Mouse (Mus musculus) NIH3T3 (cell line): ENCODE results near the gene Rpl14.
A peak's percentile ranks its signal among the peaks of the same experiment; 100 is the strongest.

Source experiments
- DNase-seq: peaks from one replicate; pipeline ENCODE4 v3.0.0-alpha.2; 2012; ENCODE audit warnings: low read depth

Rpl14 gene

DNA sequence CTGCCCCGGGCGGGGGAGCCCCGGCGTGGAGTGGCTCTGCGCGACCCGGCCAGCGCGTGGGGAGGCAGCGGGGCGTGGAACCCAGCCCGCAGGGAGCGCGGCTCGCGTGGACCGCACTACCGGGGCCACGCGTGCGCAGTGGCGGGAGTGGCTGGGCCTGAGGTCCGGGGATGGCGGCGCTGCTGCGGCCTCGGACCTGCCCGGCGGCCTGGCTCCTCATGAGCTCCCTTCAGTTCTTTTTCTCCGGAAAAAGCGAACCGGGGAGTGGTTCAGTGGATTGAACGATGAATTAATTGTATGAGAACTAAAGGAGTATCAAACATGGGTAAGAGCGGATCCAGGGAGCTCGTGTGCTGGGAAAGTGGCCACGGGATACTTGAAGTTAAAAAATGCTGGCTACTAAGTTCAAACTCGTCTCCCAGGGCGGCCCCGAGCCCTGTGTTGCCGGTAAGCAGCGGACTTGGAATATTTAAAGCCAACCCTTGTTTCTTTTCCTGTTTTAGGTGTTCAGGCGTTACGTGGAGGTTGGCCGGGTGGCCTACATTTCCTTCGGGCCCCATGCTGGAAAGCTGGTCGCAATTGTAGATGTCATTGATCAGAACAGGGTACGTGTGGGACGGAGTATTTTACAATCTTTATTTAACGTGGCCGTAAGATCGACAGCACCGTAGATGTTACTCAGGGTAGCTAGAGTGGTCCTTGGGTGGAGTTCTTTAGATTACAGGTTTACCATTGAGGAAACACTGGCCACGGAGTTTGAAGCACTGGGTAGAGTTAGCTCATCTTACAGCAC is 545 bp downstream of the Rpl14 start:
- DNase-seq: no peak

DNA sequence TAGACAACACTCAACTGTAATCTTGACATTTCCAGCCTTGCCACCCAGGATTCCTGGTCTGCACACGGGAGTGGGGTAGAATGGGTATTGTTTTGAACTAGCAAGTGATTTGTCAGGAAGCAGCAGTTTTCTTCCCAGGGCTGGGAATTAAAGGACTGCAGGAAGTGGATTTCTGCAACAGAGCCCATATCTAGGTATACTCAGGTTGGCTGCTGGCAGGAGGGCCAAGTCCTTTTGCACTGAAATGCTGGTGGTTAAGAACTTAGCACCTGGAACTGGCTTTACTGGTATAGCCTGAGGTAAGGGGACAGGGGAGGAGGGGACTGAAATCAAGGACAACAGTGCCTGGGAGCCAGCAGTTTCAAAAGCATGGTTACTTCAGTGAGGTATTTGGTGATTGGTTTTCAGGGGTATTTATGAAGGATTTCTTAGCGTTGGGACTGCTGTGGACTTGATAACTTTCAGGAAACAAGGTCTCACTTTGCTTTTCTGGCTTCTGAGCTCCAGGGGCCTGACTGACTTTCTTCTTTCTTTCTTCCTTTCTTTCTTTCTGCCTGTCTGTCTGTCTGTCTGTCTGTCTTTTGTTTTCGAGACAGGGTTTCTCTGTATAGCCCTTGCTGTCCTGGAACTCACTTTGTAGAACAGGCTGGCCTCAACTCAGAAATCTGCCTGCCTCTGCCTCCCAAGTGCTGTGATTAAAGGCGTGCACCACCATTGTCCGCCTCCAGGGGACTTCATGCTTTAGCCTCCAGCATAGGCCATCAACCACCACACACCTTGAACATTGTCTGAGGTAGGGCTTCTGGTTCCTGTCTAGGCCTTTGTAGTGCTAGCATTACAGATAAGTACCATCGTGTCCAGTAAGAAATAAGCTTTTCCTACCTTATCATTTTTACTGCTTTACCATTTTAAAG is 4.8 kb downstream of the Rpl14 start:
- no peak for DNase-seq

DNA sequence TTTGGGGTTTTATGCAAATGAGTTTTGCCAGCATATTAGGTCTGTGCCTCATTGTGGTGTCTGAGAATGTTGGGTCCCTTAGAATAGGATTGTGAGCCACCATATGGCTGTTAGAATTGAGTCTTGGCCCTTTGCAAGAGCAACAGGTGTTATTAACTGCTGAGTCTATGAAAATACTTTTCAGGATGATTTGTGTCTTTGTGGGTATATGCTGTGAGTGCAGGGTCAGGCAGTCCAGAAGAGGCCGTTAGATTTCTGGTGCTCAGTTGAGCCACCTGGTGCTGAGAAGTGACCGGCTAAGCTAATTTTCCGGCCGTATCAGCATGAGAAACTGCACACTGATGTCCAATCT is 5.4 kb downstream of the Rpl14 start:
- DNase-seq: no peak

- peak; percentile 96 for DNase-seq
These were observed 5.9 kb downstream of the Rpl14 start for GRCm38 (mm10) chr9:120577133-120577651.

GRCm38 (mm10) chr9:120577706-120578405 is 6.6 kb downstream of the Rpl14 start:
- no peak for DNase-seq

DNA sequence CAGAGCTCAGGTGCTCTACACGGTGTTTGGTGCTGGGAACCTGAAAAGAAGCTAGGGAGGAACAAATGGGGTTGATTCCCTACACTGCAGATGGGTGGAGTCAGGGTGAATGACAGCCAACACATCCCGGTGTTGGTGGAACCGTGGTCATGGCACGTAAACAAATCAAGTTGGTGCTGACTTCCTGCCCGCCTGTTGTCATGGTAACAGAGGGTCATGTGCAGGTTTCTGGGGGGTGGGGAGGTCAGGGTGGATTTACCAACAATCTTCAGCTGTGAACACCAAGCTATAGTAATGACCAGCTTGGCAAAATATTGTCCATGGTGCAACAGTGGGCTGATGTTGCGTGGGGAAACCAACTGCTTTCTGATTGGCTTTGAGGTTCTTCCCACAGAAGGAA is 7.5 kb downstream of the Rpl14 start:
- DNase-seq: no peak

GRCm38 (mm10) chr9:120579808-120580207 is 8.6 kb downstream of the Rpl14 start:
- DNase-seq: no peak

GRCm38 (mm10) chr9:120581941-120582618 is 10.8 kb downstream of the Rpl14 start:
- DNase-seq: peak; percentile 70

DNA sequence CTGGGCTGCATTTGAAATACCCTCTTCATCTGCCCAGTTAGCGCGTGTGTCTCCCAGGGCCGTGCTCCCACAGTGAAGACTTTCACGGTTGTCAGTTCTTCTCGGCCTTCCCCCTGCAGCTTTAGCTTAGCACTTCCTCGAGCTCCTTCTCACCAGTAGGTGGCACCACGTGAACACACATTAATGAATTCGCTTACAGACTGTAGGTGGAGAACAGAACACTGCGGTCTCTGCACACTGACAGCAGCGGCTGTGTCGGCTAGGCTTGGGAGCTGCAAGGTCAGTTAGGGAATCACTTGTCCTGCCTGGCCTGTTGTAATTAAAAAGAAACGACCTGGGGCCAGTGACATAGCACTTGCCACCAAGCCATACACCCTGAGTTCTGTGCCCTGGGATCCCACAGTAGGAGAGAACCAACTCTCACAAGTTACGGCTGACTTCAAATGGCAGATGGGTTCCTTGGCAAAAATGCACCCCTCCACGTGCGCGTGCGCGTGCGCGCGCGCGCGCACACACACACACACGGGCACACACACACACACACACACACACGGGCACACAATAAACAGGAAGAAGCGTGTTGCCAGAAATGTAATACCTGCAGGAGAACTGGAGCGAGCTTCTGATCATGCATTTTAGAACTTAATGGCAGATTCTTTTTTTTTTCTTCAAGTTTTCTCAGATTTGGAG is 11.5 kb downstream of the Rpl14 start:
- DNase-seq: peak; percentile 93

DNA sequence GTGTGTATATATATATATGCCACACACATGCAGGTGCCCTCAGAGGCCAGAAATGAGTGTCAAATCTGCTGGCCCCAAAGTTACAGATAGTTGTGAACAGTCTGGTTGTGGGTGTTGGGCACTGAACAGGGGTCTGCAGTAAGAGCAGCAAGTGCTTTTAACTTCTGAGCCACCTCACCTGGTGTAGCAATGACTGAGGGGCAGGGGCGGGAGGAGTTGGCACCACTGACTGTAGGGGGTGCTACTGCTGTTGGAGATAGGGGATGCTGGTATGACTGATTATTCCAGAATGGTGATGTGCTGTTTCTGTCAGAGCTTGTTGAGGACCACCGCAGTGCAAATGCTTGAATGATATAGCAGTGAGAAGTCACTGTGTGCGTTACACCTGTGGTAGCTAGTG is 12.1 kb downstream of the Rpl14 start:
- no peak for DNase-seq

DNA sequence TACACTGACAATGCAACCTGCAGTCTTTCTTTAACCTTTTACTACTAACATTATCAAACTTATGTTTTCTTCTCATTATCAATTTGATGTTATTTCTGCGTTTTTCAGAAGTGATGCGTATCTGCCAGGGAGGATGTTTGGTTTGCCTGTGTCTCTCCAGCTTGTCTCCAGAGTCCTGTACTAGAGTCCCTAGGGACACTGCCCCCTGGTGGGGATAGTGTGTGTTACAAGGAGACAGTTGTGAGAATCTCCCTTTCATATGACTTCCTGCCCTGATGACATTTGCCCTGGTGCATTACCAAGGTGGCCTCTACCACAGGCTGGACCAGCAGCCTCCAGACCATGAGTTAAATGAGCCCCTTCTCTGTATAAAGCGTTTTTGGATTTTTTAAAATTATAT is 15.3 kb downstream of the Rpl14 start:
- peak; percentile 81 for DNase-seq

DNA sequence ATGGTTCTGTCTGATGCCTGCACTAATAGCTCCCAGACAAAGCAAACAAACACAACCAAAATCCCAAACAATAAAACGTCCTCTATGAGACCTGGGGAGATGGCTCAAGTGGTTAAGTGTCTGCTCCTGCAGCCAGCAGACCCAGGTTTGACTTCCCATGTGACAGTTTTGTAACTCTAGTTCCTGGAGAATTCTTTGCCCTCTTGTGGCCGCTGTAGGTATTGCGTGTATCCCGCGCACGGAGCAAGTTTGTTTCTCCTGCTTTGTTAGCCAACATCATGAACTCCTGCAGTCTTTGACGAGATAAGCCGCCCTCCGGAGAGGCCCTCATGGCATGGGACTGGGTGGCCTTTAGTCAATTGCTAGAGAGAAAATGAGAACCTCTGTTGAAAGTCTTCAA is 20.2 kb downstream of the Rpl14 start:
- peak; percentile 85 for DNase-seq

GRCm38 (mm10) chr9:120593383-120594101 is 22.3 kb downstream of the Rpl14 start:
- peak; percentile 63 for DNase-seq

DNA sequence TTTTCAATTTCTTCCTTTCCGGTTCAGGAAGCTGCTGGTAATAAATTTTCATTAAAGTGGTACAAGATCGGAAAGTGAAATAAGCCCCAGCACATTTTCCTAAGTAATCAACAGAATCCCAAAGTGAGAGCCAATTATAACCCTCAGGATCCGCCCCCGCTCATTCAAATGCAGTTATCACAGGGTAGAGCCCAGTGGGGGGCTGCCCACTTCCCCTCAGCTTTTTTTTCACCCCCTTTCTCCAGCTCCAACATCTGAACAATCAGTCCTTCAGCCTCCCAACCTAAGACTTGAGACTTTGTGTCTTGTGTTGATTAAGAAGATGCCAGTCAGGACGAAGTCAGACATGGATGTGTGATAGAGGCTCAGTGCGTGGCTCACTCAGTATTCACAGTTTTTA is 23.6 kb downstream of the Rpl14 start:
- no peak for DNase-seq

- no peak for DNase-seq
These were observed 24.1 kb downstream of the Rpl14 start for GRCm38 (mm10) chr9:120595306-120595705.

DNA sequence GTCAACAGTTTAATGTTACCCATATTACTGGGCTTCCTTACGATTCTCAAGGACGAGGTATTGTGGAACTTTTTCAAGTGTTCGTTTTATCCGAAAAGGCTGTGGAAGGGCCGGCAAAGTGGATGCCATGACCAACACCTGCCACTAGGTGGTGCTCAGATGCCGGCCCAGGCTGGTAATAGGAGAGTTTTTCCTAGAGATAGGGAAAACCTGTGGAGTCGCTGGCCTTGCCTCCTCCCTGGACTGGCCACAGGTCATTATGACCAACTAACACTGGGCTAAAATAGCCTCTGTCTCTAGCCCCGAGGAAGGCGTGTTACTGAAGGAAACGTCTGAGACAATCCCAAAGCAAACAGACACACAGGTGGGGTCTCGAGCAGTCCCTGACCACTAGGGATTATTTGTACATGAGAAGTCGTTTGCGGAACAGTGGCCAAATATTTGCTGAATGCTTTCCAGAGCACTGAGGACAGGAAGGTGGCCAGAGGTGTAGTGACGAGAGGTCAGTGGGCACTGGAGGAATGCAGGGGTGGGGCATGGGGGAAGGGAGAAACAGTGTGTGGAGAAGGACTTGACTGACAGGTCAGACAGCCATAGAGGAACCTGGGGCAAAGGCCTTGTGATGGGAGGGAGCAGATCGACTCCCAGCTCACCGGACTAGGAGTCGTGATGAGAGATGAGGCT is 30.4 kb downstream of the Rpl14 start:
- DNase-seq: peak; percentile 86

DNA sequence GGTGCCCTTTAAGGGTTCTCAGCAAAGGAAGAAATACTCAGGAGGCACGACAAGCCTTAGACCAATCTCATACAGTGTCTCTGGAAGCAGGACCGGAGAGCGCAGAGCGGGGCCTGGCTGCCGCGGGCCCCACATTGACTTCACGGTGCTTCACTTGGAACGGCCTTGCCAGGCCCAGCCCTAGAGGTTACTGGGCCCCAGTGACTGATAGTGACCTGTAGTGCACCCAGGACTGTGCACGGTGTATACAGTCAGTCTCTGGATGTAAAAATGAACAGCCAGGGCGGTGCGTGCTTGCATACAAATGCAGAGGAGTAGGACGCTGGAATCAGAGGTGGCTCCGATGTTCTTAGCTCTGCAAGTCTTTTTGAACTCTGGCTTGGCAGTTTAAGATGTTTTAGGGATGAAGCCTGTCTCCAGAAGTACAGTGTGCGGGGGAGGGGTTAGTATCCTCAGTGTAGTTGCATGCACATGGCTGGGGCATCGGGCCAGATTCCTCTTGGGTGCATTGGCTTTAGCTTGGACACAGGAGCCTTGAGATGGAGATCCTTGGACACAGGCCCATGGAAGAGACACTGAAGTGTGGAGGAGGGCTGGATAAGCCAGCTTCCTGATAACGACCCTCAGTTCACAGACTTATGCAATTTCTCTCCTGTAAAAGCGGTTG is 31.1 kb downstream of the Rpl14 start:
- peak; percentile 78 for DNase-seq

- DNase-seq: peak; percentile 93
These were observed 31.7 kb downstream of the Rpl14 start for GRCm38 (mm10) chr9:120602839-120603511.

- DNase-seq: no peak
These were observed 32.3 kb downstream of the Rpl14 start for GRCm38 (mm10) chr9:120603512-120603908.
